Mouse (Mus musculus) embryonic facial prominence, embryonic 10.5 days (tissue): ENCODE data around the gene Atxn2l. TPM values are rescaled to one million over a fixed set of nuclear protein-coding genes. Genes with fewer than 3 reads are reported as not detected.
"Not testable (repeated sequence)": the region's sequence is repeated elsewhere in the genome, so short reads cannot be mapped to it uniquely, and the experiment has no call there.

Experiments
- DNase-seq: peaks from one replicate; pipeline ENCODE4 v3.0.0-alpha.2; 2017; ENCODE audit warnings: low spot score
- H3K27ac ChIP-seq: fragments of 300-500 bp; sonication (generic); replicated peaks from 2 replicates; pipeline ENCODE4 v1.5.1; 2016; ENCODE audit warnings: mild to moderate bottlenecking
- H3K27me3 ChIP-seq: fragments of 300-500 bp; sonication (generic); replicated peaks from 2 replicates; pipeline ENCODE4 v1.6.1; 2016; ENCODE audit warnings: low read depth, mild to moderate bottlenecking; ENCODE audit not compliant: poor library complexity, severe bottlenecking
- H3K36me3 ChIP-seq: fragments of 300-500 bp; sonication (generic); replicated peaks from 2 replicates; pipeline ENCODE4 v1.6.1; 2016; ENCODE audit warnings: mild to moderate bottlenecking, moderate library complexity
- H3K4me1 ChIP-seq: fragments of 300-500 bp; sonication (generic); 2 replicates; pipeline ENCODE4 v1.6.1; 2016
- H3K4me3 ChIP-seq: fragments of 300-500 bp; sonication (generic); 2 replicates; pipeline ENCODE4 v1.5.1; 2016; ENCODE audit warnings: mild to moderate bottlenecking, moderate library complexity
- H3K9me3 ChIP-seq: fragments of 300-500 bp; sonication (generic); 2 replicates; pipeline ENCODE4 v1.6.1; 2016; ENCODE audit warnings: mild to moderate bottlenecking
- WGBS: fragments of 180-500 bp; shearing (Covaris S2); methylation state at CpG from one replicate; pipeline ENCODE4 v1.1.7; 2016; 5-methylcytosine and 5-hydroxymethylcytosine counted together
- polyA plus RNA-seq: library from polyadenylated mRNA; unstranded; fragments of >200 nt; fragmentation: Nextera tagmentation; extraction: Ambion mirVana; gene quantifications from 2 replicates; pipeline ENCODE4 v1.2.1, GENCODE M21; 2016

Gene Atxn2l
- polyA plus RNA-seq, 1 experiment from 2014 or later, result 50.4 TPM

GRCm38 (mm10) chr7:126507126-126507778 lies 4.0 kb upstream of the Atxn2l start:
- WGBS, result 86% methylated on average over 8 of the region's 8 CpGs
- Histone ChIP-seq H3K9me3 (no peaks in the 10 kb centered on the region), H3K4me1 (peaks cover 7% of the 10 kb centered on the region), H3K4me3 (no peak overlapping the region), H3K36me3 (no peaks in the 10 kb centered on the region), H3K27me3 (no peaks in the 10 kb centered on the region), H3K27ac (no peak overlapping the region)
- no peak for DNase-seq

- Histone ChIP-seq H3K4me1 (peaks cover 13% of the 10 kb centered on the region), H3K27ac (no peak overlapping the region), H3K9me3 (no peaks in the 10 kb centered on the region), H3K27me3 (no peaks in the 10 kb centered on the region), H3K4me3 (no peak overlapping the region), H3K36me3 (peaks cover 15% of the 10 kb centered on the region)
- 90% methylated on average over 2 of the region's 2 CpGs for WGBS
- no peak for DNase-seq
These were observed 1.7 kb upstream of the Atxn2l start for GRCm38 (mm10) chr7:126504913-126505312.

GRCm38 (mm10) chr7:126502751-126503150 lies 486 bp downstream of the Atxn2l start:
- no peak for DNase-seq
- H3K4me1 ChIP-seq, result peaks cover 13% of the 10 kb centered on the region
- peak overlapping the region; percentile 100 for H3K27ac ChIP-seq
- H3K36me3 ChIP-seq, result peaks cover 36% of the 10 kb centered on the region
- under 1% methylated on average over 40 of the region's 40 CpGs for WGBS
- peak overlapping the region; percentile 99 for H3K4me3 ChIP-seq
- no peaks in the 10 kb centered on the region for H3K27me3 ChIP-seq
- H3K9me3 ChIP-seq, result no peaks in the 10 kb centered on the region

GRCm38 (mm10) chr7:126502023-126502741 lies 1.1 kb downstream of the Atxn2l start:
- Histone ChIP-seq H3K27me3 (no peaks in the 10 kb centered on the region), H3K9me3 (no peaks in the 10 kb centered on the region), H3K4me3 (peak overlapping the region; percentile 99), H3K36me3 (peaks cover 42% of the 10 kb centered on the region), H3K27ac (peak overlapping the region; percentile 100), H3K4me1 (peaks cover 13% of the 10 kb centered on the region)
- WGBS, result under 1% methylated on average over 57 of the region's 57 CpGs
- peak; percentile 99 for DNase-seq

GRCm38 (mm10) chr7:126501684-126502022 lies 1.6 kb downstream of the Atxn2l start:
- H3K9me3 ChIP-seq, result no peaks in the 10 kb centered on the region
- H3K27me3 ChIP-seq, result no peaks in the 10 kb centered on the region
- DNase-seq, result no peak
- H3K27ac ChIP-seq, result peak overlapping the region; percentile 100
- peaks cover 47% of the 10 kb centered on the region for H3K36me3 ChIP-seq
- peak overlapping the region; percentile 99 for H3K4me3 ChIP-seq
- WGBS, result 6% methylated on average over 9 of the region's 9 CpGs
- peaks cover 13% of the 10 kb centered on the region for H3K4me1 ChIP-seq

GRCm38 (mm10) chr7:126499416-126499815 lies 3.8 kb downstream of the Atxn2l start:
- DNase-seq, result no peak
- H3K4me1 ChIP-seq, result peaks cover 13% of the 10 kb centered on the region
- H3K4me3 ChIP-seq, result no peak overlapping the region
- H3K27me3 ChIP-seq, result no peaks in the 10 kb centered on the region
- no peak overlapping the region for H3K27ac ChIP-seq
- no peaks in the 10 kb centered on the region for H3K9me3 ChIP-seq
- H3K36me3 ChIP-seq, result peaks cover 70% of the 10 kb centered on the region
- WGBS, result 95% methylated on average over 7 of the region's 7 CpGs

GRCm38 (mm10) chr7:126497966-126498365 lies 5.3 kb downstream of the Atxn2l start:
- peaks cover 7% of the 10 kb centered on the region for H3K4me1 ChIP-seq
- H3K27ac ChIP-seq, result no peak overlapping the region
- peaks cover 84% of the 10 kb centered on the region for H3K36me3 ChIP-seq
- DNase-seq, result no peak
- WGBS, result 95% methylated on average over 12 of the region's 12 CpGs
- no peaks in the 10 kb centered on the region for H3K9me3 ChIP-seq
- H3K4me3 ChIP-seq, result no peak overlapping the region
- no peaks in the 10 kb centered on the region for H3K27me3 ChIP-seq

GRCm38 (mm10) chr7:126496475-126496874 lies 6.8 kb downstream of the Atxn2l start:
- Histone ChIP-seq H3K36me3 (peaks cover 99% of the 10 kb centered on the region), H3K9me3 (no peaks in the 10 kb centered on the region), H3K27me3 (no peaks in the 10 kb centered on the region), H3K27ac (no peak overlapping the region), H3K4me3 (no peak overlapping the region), H3K4me1 (peaks cover 10% of the 10 kb centered on the region)
- WGBS, result 89% methylated on average over 5 of the region's 5 CpGs
- no peak for DNase-seq

GRCm38 (mm10) chr7:126494120-126494519 lies 9.1 kb downstream of the Atxn2l start:
- Histone ChIP-seq H3K27me3 (no peaks in the 10 kb centered on the region), H3K9me3 (no peaks in the 10 kb centered on the region), H3K4me1 (0 out of 2 replicates have a peak, but pooled peaks cover 4% of the 10 kb centered on the region), H3K36me3 (peaks cover 100% of the 10 kb centered on the region), H3K4me3 (no peak overlapping the region), H3K27ac (no peak overlapping the region)
- WGBS, result 86% methylated on average over 6 of the region's 6 CpGs
- DNase-seq, result no peak

GRCm38 (mm10) chr7:126491973-126492372 lies 11.3 kb downstream of the Atxn2l start:
- no peak for DNase-seq
- Histone ChIP-seq H3K9me3 (no peaks in the 10 kb centered on the region), H3K36me3 (peaks cover 87% of the 10 kb centered on the region), H3K4me1 (peaks cover 15% of the 10 kb centered on the region), H3K27me3 (no peaks in the 10 kb centered on the region), H3K4me3 (peak overlapping the region; percentile 15; the same call in 1 of the 2 replicates), H3K27ac (no peak overlapping the region)
- WGBS, result 66% methylated on average over 11 of the region's 11 CpGs

GRCm38 (mm10) chr7:126491005-126491404 lies 12.2 kb downstream of the Atxn2l start:
- no peak for DNase-seq
- Histone ChIP-seq H3K9me3 (no peaks in the 10 kb centered on the region), H3K4me1 (peaks cover 15% of the 10 kb centered on the region), H3K27me3 (no peaks in the 10 kb centered on the region), H3K36me3 (peaks cover 77% of the 10 kb centered on the region), H3K27ac (no peak overlapping the region), H3K4me3 (no peak overlapping the region)
- 88% methylated on average over 1 of the region's 1 CpGs for WGBS

- 19% methylated on average over 25 of the region's 25 CpGs for WGBS
- H3K27ac ChIP-seq, result peak overlapping the region; percentile 82
These were observed 15.4 kb downstream of the Atxn2l start for GRCm38 (mm10) chr7:126487617-126488385.

More at GRCm38 (mm10) chr7:126487617-126488385, 15.4 kb downstream of the Atxn2l start:
- Histone ChIP-seq H3K4me1 (peaks cover 20% of the 10 kb centered on the region), H3K36me3 (peaks cover 45% of the 10 kb centered on the region), H3K4me3 (peak overlapping the region; percentile 81)
- not testable (repeated sequence) for H3K9me3 ChIP-seq, DNase-seq, H3K27me3 ChIP-seq
